In genomic region chr2:30885453-30886163, GRCm38 (mm10) we compare ENCODE assay signal across 9 mouse cellular contexts. TPM values are rescaled to one million over a fixed set of nuclear protein-coding genes. Genes with fewer than 3 reads are reported as not detected.
DNase-seq lines count a peak whose midpoint lies in the region; ATAC-seq and TF ChIP-seq lines count a peak whose summit lies in the region.
"Had no signal": no experiment of that assay in that cellular context is flagged by ENCODE, and none has a peak within 500 bp of the region (broad histone marks: within the 10 kb centered on the region; RNA-seq: fewer than 3 reads in every experiment).

No protein-coding gene starts in this region.

- H3K27ac ChIP-seq in kidney, postnatal 0 days = no peak overlapping the region

- H3K9me3 ChIP-seq in kidney, postnatal 0 days (replicated peaks; ENCODE audit: low read length) = no peaks in the 10 kb centered on the region

- ATAC-seq in kidney, postnatal 0 days (replicated peaks; ENCODE audit: low FRiP score, low read depth) = peak; percentile 21

- H3K36me3 ChIP-seq in kidney, postnatal 0 days (ENCODE audit: insufficient read depth, low read length) = 0 out of 2 replicates have a peak, but pooled peaks cover 3% of the 10 kb centered on the region
- H3K36me3 ChIP-seq: G1E had no signal

- 23% methylated on average over 9 of the region's 9 CpGs for WGBS in kidney, postnatal 0 days

- H3K4me1 ChIP-seq in kidney, postnatal 0 days (replicated peaks; ENCODE audit: insufficient read depth, low read length) = no peaks in the 10 kb centered on the region

- DNase-seq in kidney, postnatal 0 days (ENCODE audit: low spot score) = peak; percentile 79
- DNase-seq in kidney, postnatal 14 days = no peak
- DNase-seq in cerebellum, adult 9-11 months = peak; percentile 66
- peak; percentile 25 to 50 for DNase-seq in frontal cortex, postnatal 25 days (ENCODE audit: low spot score in 2 of 2)
- DNase-seq in left cerebral cortex, adult 8-10 months (ENCODE audit: low spot score in 2 of 2) = peak; percentile 55 to 75
- DNase-seq in right cerebral cortex, postnatal 36 days (ENCODE audit: low spot score in 2 of 2) = peak; percentile 64 to 75
- no peak for DNase-seq in heart, adult 18-20 months
- no peak for DNase-seq in kidney, postnatal 25 days

- no peaks in the 10 kb centered on the region for H3K27me3 ChIP-seq in kidney, postnatal 0 days (ENCODE audit: insufficient read depth, low read length)

- H3K9ac ChIP-seq in kidney, postnatal 0 days (ENCODE audit: low read depth, low read length) = no peak overlapping the region

- H3K4me2 ChIP-seq in kidney, postnatal 0 days (ENCODE audit: low read length) = no peak overlapping the region

- no peak overlapping the region for H3K4me3 ChIP-seq in kidney, postnatal 0 days (replicated peaks; ENCODE audit: low read depth, low read length)

- no peak for TF ChIP-seq CTCF in kidney, postnatal 0 days (IDR thresholded peaks at IDR 0.05; ENCODE audit: low read depth)

RNA-seq across cellular contexts. Expression of gene Ptges, which starts 44.1 kb away (rescaled TPM):
- polyA plus RNA-seq in kidney, postnatal 0 days (2015; fragmentation: Nextera tagmentation; extraction: Ambion mirVana) = 44.2 and 47.9 TPM in 2 replicates
- total RNA-seq in left cerebral cortex, adult 8-10 months (2022) = 1 to 10 TPM; 4.3 to 7.3 (median 6.9) TPM
- total RNA-seq in heart, adult 18-20 months (2021) = 1 to 10 TPM; 1.5 to 2.6 TPM
- polyA plus RNA-seq: G1E had no signal

RNA-seq across cellular contexts. Expression of gene Prrx2, which starts 50.8 kb away (rescaled TPM):
- 5.8 and 6.9 TPM in 2 replicates for polyA plus RNA-seq in kidney, postnatal 0 days (2015; fragmentation: Nextera tagmentation; extraction: Ambion mirVana)
- total RNA-seq in left cerebral cortex, adult 8-10 months (2022) = 1 to 10 TPM; 2.1 to 3.1 (median 2.9) TPM
- 1 to 10 TPM in 1 of 2 experiments, under 1 TPM in 1; 0.92 to 1.5 TPM for total RNA-seq in heart, adult 18-20 months (2021)
- total RNA-seq: G1E had no signal
- polyA plus RNA-seq: G1E had no signal

RNA-seq across cellular contexts. Expression of gene Asb6, which starts 55.5 kb away (rescaled TPM):
- polyA plus RNA-seq in kidney, postnatal 0 days (2015; fragmentation: Nextera tagmentation; extraction: Ambion mirVana) = 26.1 and 26.9 TPM in 2 replicates
- 10 to 100 TPM; 29.6 to 41.9 (median 38.2) TPM for total RNA-seq in left cerebral cortex, adult 8-10 months (2022)
- total RNA-seq in heart, adult 18-20 months (2021) = 1 to 10 TPM; 6.6 to 7.4 TPM

Comparison
In these comparisons a context has a peak if more than half of its experiments do, and no peak if none do; other contexts are left out.
1. DNase-seq: peak in kidney, postnatal 0 days (single experiment), cerebellum, adult 9-11 months (single experiment), frontal cortex, postnatal 25 days (2 of 2), left cerebral cortex, adult 8-10 months (2 of 2) and right cerebral cortex, postnatal 36 days (2 of 2); none in kidney, postnatal 14 days (single experiment), heart, adult 18-20 months (0 of 2) and kidney, postnatal 25 days (0 of 2).